Mouse (Mus musculus): ENCODE results near the gene Heatr3. TPM values are rescaled to one million over a fixed set of nuclear protein-coding genes. Genes with fewer than 3 reads are reported as not detected.

The Heatr3 gene
- 15.1 and 15.3 TPM in 2 replicates for polyA plus RNA-seq (2011; ENCODE audit: insufficient read depth, insufficient read length, low replicate concordance, missing spikeins)

DNA sequence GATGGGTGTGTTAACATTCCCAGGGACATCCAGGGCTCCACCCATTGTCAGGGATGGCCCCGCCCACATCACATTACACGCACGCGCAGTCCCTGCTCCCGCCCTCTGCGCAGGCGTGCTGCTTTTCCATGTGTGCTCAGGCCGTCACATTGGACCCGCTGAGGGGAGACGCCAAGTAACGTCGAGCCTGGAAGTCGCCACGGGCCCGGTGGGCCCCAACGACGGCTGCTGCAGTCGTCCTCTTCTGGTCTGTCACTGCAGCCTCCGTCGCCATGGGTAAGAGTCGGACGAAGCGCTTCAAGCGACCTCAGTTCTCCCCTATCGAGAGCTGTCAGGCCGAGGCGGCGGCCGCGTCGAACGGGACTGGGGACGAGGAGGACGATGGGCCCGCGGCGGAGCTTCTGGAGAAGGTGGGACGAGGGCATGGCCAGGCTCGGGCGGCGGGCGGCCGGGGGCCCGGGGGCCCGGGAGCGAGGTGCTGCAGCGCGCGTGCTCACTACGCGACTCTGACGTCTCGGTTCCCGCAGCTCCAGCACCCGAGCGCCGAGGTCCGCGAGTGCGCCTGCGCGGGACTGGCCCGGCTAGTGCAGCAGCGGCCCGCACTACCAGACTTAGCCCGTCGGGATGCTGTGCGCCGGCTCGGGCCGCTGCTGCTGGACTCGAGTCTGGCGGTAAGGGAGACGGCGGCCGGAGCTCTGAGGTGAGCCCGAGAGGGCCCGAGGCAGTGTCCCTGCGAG lies at the start of gene Heatr3:
Gene Heatr3, plus strand, starts transcription at position 108 of the 737 bp plus-strand sequence.
- Histone ChIP-seq H3K4me1 (ENCODE audit: control insufficient read depth, insufficient read depth, low read length) (peaks cover 2% of the 10 kb centered on the region), H3K4me3 (replicated peaks; ENCODE audit: control insufficient read depth, low read depth, low read length) (peak within 1 kb of the TSS; percentile 85), H3K27ac (ENCODE audit: control insufficient read depth, insufficient read depth, low read depth, low read length, poor library complexity) (peak within 1 kb of the TSS; percentile 62; the same call in 1 of the 2 replicates)
- TF ChIP-seq CTCF (IDR thresholded peaks at IDR 0.05; ENCODE audit: control insufficient read depth, insufficient read depth, low read length) (no peak), POLR2A (IDR thresholded peaks at IDR 0.05; ENCODE audit: borderline replicate concordance, control insufficient read depth, low read depth, low read length) (peak; percentile 59; the same call in 1 of the 2 replicates)
- 2% methylated on average over 77 of the region's 79 CpGs for WGBS

DNA sequence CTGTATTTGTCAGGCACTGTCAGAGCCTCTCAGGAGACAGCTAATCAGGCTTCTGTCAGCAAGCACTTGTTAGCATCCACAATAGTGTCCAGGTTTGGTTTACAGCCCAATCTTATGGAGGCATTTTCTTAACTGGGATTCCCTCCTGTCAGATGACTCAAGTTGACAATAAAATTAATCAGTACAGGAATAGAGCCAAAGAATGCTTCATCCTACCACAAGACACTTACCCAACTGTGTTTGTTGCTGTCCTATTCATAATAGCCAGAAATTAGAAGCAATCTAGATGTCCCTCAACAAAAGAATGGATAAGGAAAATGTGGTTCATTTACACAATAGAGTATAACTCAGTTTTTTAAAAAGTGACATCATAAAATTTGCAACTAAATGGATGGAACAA lies 49.6 kb upstream of the Heatr3 start:
- TF ChIP-seq POLR2A (IDR thresholded peaks at IDR 0.05; ENCODE audit: borderline replicate concordance, control insufficient read depth, low read depth, low read length) (no peak), CTCF (IDR thresholded peaks at IDR 0.05; ENCODE audit: control insufficient read depth, insufficient read depth, low read length) (no peak)
- H3K4me1 ChIP-seq (ENCODE audit: control insufficient read depth, insufficient read depth, low read length) = no peaks in the 10 kb centered on the region
- H3K27ac ChIP-seq (ENCODE audit: control insufficient read depth, insufficient read depth, low read depth, low read length, poor library complexity) = no peak overlapping the region
- no peak overlapping the region for H3K4me3 ChIP-seq (replicated peaks; ENCODE audit: control insufficient read depth, low read depth, low read length)

DNA sequence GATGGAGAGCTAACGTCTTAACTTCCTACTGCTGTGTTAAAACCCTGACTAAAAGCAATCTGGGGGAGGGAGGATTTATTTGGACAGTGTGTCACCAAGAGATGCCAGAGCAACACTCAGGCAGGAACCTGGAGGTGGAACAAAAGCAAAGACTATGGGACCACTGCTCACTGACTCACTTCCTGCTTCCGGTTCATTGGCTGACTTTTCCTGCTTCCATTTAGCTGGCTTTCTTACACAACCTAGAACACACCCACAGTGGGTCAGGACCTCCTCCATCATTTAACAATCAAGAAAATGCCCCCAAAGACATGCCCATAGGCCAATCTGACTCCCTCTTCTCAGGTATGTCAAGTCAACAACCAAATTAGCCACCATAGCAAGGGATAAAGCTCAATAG lies 46.0 kb upstream of the Heatr3 start:
- TF ChIP-seq POLR2A (IDR thresholded peaks at IDR 0.05; ENCODE audit: borderline replicate concordance, control insufficient read depth, low read depth, low read length) (no peak), CTCF (IDR thresholded peaks at IDR 0.05; ENCODE audit: control insufficient read depth, insufficient read depth, low read length) (no peak)
- 51% methylated on average over 2 of the region's 2 CpGs for WGBS
- Histone ChIP-seq H3K4me1 (ENCODE audit: control insufficient read depth, insufficient read depth, low read length) (no peaks in the 10 kb centered on the region), H3K27ac (ENCODE audit: control insufficient read depth, insufficient read depth, low read depth, low read length, poor library complexity) (no peak overlapping the region), H3K4me3 (replicated peaks; ENCODE audit: control insufficient read depth, low read depth, low read length) (no peak overlapping the region)

DNA sequence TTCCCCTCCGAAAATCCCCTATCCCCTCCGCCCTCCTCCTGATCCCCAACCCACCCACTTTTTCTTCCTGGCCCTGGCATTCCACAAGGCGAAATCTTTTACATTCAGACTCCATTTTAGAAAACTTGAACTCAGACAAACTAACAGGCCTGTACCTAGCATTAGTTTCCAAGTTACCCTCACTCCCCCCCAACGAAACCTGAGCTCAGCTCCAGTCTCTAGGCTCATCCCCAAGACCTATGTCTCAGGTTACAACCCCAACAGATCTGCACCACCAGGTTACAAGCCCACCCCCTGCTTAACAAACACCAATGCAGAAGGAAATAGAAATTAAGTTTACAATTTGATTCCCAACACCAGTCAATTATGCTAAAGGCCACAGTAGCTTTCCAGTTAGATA lies 44.3 kb upstream of the Heatr3 start:
- no peak overlapping the region for H3K27ac ChIP-seq (ENCODE audit: control insufficient read depth, insufficient read depth, low read depth, low read length, poor library complexity)
- no peak overlapping the region for H3K4me3 ChIP-seq (replicated peaks; ENCODE audit: control insufficient read depth, low read depth, low read length)
- 73% methylated on average over 4 of the region's 4 CpGs for WGBS
- no peak for TF ChIP-seq POLR2A (IDR thresholded peaks at IDR 0.05; ENCODE audit: borderline replicate concordance, control insufficient read depth, low read depth, low read length)
- TF ChIP-seq CTCF (IDR thresholded peaks at IDR 0.05; ENCODE audit: control insufficient read depth, insufficient read depth, low read length) = no peak
- no peaks in the 10 kb centered on the region for H3K4me1 ChIP-seq (ENCODE audit: control insufficient read depth, insufficient read depth, low read length)

DNA sequence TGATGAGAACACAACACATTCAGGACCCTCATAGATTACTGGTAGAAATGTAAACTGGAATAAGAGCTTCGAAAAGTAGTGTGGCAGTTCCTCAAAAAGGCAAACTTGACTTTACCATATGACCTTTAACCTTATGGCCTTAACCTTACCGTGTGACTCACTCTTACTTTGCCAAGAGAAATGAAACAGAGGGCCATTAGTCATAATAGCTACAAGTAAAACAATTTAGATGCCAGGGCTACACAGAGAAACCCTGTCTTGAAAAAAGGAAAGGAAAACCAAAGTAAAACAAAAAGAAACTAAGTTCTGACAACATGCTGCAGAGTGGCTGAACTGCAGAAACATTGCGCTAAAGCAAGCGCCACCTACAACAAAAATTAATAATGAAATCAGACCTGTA lies 38.8 kb upstream of the Heatr3 start:
- no peak overlapping the region for H3K4me3 ChIP-seq (replicated peaks; ENCODE audit: control insufficient read depth, low read depth, low read length)
- TF ChIP-seq POLR2A (IDR thresholded peaks at IDR 0.05; ENCODE audit: borderline replicate concordance, control insufficient read depth, low read depth, low read length) = no peak
- no peak for TF ChIP-seq CTCF (IDR thresholded peaks at IDR 0.05; ENCODE audit: control insufficient read depth, insufficient read depth, low read length)
- no peaks in the 10 kb centered on the region for H3K4me1 ChIP-seq (ENCODE audit: control insufficient read depth, insufficient read depth, low read length)
- H3K27ac ChIP-seq (ENCODE audit: control insufficient read depth, insufficient read depth, low read depth, low read length, poor library complexity) = no peak overlapping the region
- 79% methylated on average over 4 of the region's 4 CpGs for WGBS

DNA sequence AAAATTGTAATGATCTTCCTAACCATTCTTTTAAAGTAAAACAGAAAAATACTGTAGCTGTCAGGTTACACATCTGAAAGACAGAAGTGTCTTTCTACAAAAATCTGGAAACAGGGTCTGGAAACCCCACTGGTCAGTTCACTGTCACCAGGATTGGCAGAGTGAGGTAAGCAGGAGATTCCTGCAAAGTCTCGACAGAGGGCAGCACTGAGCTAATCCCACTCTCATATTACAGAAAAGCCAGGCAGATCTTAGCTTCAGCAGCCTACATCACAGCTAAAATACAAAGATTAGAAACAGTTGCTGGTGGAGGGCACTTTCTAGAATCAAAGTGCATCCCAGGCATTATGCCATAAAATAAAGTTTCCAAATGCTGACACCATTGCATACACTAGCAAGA lies 38.1 kb upstream of the Heatr3 start:
- TF ChIP-seq CTCF (IDR thresholded peaks at IDR 0.05; ENCODE audit: control insufficient read depth, insufficient read depth, low read length) (peak; percentile 63), POLR2A (IDR thresholded peaks at IDR 0.05; ENCODE audit: borderline replicate concordance, control insufficient read depth, low read depth, low read length) (no peak)
- Histone ChIP-seq H3K4me1 (ENCODE audit: control insufficient read depth, insufficient read depth, low read length) (no peaks in the 10 kb centered on the region), H3K4me3 (replicated peaks; ENCODE audit: control insufficient read depth, low read depth, low read length) (no peak overlapping the region), H3K27ac (ENCODE audit: control insufficient read depth, insufficient read depth, low read depth, low read length, poor library complexity) (no peak overlapping the region)
- WGBS = 0% methylated on average over 1 of the region's 1 CpGs

DNA sequence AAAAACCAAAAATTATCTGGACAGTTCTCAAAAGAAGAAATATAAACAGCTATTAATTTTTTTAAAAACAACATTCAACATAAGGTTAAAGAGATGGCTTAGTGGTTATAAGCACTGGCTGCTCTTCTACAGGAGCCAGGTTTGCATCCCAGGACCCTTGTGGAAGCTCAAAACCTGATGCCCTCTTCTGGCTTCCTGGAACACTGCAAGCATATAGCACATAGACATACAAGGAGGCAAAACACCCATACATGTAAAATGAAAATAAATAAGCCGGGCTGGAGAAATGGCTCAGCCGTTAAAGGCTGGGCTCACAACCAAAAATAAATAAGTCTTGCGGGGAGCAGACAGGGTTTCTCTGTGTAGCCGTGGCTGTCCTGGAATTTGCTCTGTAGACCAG lies 28.4 kb upstream of the Heatr3 start:
- Histone ChIP-seq H3K4me1 (ENCODE audit: control insufficient read depth, insufficient read depth, low read length) (no peaks in the 10 kb centered on the region), H3K4me3 (replicated peaks; ENCODE audit: control insufficient read depth, low read depth, low read length) (no peak overlapping the region), H3K27ac (ENCODE audit: control insufficient read depth, insufficient read depth, low read depth, low read length, poor library complexity) (no peak overlapping the region)
- 87% methylated on average over 4 of the region's 4 CpGs for WGBS
- TF ChIP-seq POLR2A (IDR thresholded peaks at IDR 0.05; ENCODE audit: borderline replicate concordance, control insufficient read depth, low read depth, low read length) (no peak), CTCF (IDR thresholded peaks at IDR 0.05; ENCODE audit: control insufficient read depth, insufficient read depth, low read length) (no peak)

DNA sequence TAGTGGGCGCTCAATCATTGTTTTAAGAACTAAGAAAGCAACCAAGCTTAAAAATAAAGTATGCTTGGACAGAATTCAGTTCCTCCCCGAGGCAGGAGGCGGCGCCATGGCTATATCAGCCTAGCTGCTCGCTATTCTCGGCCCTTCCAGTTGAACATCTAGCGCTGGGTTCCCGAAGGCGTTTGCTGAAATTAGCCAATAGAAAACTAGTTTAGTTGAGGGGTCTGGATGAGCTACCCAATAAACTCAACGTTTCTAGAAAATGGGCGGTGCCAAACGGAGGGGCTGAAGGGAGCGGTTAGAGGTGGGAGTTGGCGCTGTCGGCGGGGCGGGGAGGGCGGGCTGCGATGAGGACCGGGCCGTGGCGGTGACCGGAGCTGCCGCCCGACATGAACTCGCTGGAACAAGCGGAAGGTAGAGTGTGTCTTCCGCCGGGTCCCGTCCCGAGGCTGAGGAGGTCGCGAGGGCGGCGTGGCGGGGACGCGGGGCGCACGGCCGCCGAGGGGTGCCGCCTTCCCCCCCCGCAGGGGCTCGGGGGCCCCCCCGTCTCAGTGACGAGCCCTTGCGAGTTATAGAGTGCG lies 19.1 kb upstream of the Heatr3 start, which contains the start of gene Cnep1r1:
Gene Cnep1r1, plus strand, starts transcription at position 314 of the 581 bp plus-strand sequence.
- peak within 1 kb of the TSS; percentile 91 for H3K27ac ChIP-seq (ENCODE audit: control insufficient read depth, insufficient read depth, low read depth, low read length, poor library complexity)
- TF ChIP-seq POLR2A (IDR thresholded peaks at IDR 0.05; ENCODE audit: borderline replicate concordance, control insufficient read depth, low read depth, low read length) (peak; percentile 86; the same call in 1 of the 2 replicates), CTCF (IDR thresholded peaks at IDR 0.05; ENCODE audit: control insufficient read depth, insufficient read depth, low read length) (peak; percentile 72)
- peak within 1 kb of the TSS; percentile 98 for H3K4me3 ChIP-seq (replicated peaks; ENCODE audit: control insufficient read depth, low read depth, low read length)
- WGBS = under 1% methylated on average over 49 of the region's 49 CpGs
- H3K4me1 ChIP-seq (ENCODE audit: control insufficient read depth, insufficient read depth, low read length) = no peaks in the 10 kb centered on the region; the same call in 1 of the 2 replicates
